Mouse (Mus musculus) erythroblast, embryonic 14.5 days (primary cell): ENCODE measurements at regions not wholly inside any gene's neighbourhood (a gene's known extent, or its start where the extent isn't known, plus 50 kb on each side); places are given as distances from the start of the nearest gene placed in this dataset.

ENCODE experiments used
- GATA1 ChIP-seq: IDR thresholded peaks from 2 replicates; pipeline ENCODE4 v1.6.1; 2012; ENCODE audit warnings: low read length, inconsistent platforms, mixed read lengths
- TAL1 ChIP-seq: IDR thresholded peaks from 3 replicates; pipeline ENCODE4 v1.6.1; 2012; ENCODE audit warnings: low read length, inconsistent platforms, mixed read lengths

GRCm38 (mm10) chr16:92926853-92927252 lies 100.9 kb upstream of the Runx1 start:
- TF ChIP-seq GATA1 = no peak
- TF ChIP-seq TAL1 = no peak
